Mouse (Mus musculus): ENCODE measurements around the gene Klhl33.
"Not testable (repeated sequence)": the region's sequence is repeated elsewhere in the genome, so short reads cannot be mapped to it uniquely, and the experiment has no call there.

The Klhl33 gene

DNA sequence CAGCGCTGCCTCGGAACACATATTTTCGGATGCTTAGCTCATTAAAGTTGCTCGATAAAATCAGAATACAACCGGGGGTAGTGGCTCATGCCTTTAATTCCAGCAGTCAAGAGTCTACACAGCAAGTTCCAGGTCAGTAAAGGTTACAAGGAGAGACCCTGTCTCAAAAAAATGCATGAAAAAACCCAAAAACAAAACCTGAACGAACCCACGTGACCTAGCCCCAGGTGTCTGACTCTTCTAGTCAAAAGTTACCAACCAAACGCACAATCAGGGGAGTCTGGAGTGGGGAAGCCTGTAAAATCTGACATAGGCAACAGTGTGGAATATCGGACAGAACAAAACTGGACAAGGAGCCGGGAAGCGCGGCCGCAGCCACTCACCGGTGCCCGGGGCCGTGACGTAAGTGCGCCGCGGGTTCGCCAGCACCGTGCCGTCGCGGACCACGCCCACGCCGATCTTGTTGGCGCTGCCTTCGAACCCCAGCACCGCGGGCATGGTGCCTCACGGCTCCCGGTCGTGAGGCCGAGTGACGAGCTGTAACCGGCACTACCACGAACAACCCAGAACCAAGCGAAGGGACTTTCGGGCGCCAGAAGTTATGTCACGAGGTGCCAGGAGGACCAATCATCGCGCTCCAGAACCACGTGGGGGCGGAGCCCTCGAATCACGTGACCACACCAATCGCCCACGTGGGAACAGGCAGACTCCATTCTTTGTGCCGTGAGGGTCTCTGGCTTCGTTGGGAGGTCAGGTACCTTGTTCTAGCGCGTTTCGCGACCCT is 27.2 kb upstream of the Klhl33 start, which contains the start of the genes Osgep and Apex1:
Osgep (minus strand) TSS at position 613 of the 784 bp plus-strand sequence.
Apex1 (plus strand) TSS at position 688 of the 784 bp plus-strand sequence.
- CTCF ChIA-PET = interaction anchor here in 1 of 4 experiments (1.2 kb wide), 1 partner anchor 20 kb away, joined by 3 read pairs; no protein-coding TSS in a partner anchor

GRCm38 (mm10) chr14:50923437-50923836 is 26.1 kb upstream of the Klhl33 start:
- CTCF ChIA-PET = interaction anchor here in 2 of 4 experiments (0.7 to 1.4 kb wide), 3 partner anchors 19 to 481 kb away, joined by 3 to 4 read pairs (median 3); no protein-coding TSS in a partner anchor
- POLR2A ChIA-PET = interaction anchor here in 3 of 4 experiments (0.5 to 12.2 kb wide), 27 partner anchors 9 to 960 kb away, joined by 3 to 159 read pairs (median 6); partner anchors contain the start of genes Ccnb1ip1 (in 2 of the 3), Parp2 (in 2 of the 3), Gm49342 (in 1 of the 3) and Pip4p1 (in 1 of the 3)

More for the DNA sequence above, 27.2 kb upstream of the Klhl33 start, which contains the start of the genes Osgep and Apex1:
- POLR2A ChIA-PET = interaction anchor here in 3 of 4 experiments (0.6 to 12.2 kb wide), 29 partner anchors 8 to 959 kb away, joined by 3 to 159 read pairs (median 6); partner anchors contain the start of genes Ccnb1ip1 (in 2 of the 3), Parp2 (in 2 of the 3), Gm49342 (in 1 of the 3) and Pip4p1 (in 1 of the 3)

DNA sequence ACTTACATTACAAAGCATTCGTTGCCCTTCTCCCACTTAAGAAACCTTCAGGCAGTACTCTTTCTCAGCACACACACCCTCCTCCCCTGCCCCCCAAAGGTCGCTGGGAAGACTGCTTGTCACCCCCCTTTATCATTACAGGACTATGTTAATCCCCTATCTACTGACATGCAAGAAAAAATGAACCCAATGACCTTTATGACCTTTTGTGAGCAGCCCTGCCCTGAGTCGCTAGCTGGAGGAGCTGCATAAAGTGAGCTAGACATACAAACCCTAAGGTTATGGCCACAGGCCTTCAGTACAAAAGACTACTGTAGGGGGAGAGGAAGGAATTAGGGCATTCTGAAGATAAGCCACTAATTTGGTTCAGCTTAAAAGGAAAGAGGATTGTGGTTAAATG is 14.0 kb upstream of the Klhl33 start:
- ChIA-PET CTCF (no interaction called here), POLR2A (interaction anchor here (0.6 to 8.2 kb wide), 13 partner anchors 8 to 115 kb away, joined by 3 to 159 read pairs (median 4); partner anchors contain the start of genes Pip4p1 (in 3 of the 4), Pnp (in 3 of the 4), Apex1 (in 2 of the 4) and Osgep (in 2 of the 4))

DNA sequence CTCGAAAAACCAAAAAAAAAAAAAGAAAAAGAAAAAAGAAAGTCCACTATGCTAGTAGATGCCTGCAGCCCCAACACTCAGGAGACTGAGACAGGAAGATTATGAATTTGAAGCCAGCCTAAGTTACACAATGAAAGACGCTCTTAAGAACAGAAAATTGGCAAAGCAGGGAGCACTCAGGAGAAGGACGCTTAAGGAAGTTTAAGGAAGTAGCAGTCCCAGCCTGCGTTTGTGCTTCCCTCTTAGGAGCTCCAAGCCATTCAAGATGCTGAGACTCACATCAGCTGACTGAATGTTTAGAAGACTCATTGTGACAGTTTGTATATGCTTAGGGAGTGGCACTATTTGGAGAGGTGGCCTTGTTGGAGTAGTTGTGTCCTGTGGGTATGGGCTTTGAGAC is 10.8 kb upstream of the Klhl33 start:
- CTCF ChIA-PET = interaction anchor here in 1 of 4 experiments (0.8 kb wide), 1 partner anchor 985 kb away, joined by 3 read pairs; no protein-coding TSS in a partner anchor
- POLR2A ChIA-PET = interaction anchor here in 1 of 4 experiments (1.3 to 1.9 kb wide), 2 partner anchors 21 to 27 kb away, joined by 3 to 4 read pairs; no protein-coding TSS in a partner anchor

GRCm38 (mm10) chr14:50905327-50905726 is 8.0 kb upstream of the Klhl33 start:
- POLR2A ChIA-PET = interaction anchor here in 2 of 4 experiments (1.1 to 3.5 kb wide), 11 partner anchors 8 to 132 kb away, joined by 3 to 24 read pairs (median 10); partner anchors contain the start of genes Pip4p1 (in 2 of the 2), Pnp (in 2 of the 2), Ccnb1ip1 (in 1 of the 2) and Parp2 (in 1 of the 2)

DNA sequence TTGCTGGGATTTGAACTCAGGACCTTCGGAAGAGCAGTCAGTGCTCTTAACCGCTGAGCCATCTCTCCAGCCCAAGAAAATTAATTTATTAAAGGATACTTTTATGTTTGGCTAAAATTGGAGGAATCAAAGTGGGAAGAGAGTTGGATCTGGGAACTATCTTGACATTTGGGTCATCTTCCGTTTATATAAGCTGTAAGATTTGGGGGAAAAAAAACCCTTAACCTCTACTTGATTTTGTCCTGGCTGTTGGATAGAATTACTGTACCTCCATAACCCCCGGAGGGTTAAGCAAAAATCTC is 7.5 kb upstream of the Klhl33 start:
- ChIA-PET CTCF (interaction anchor here in 3 of 4 experiments (1.0 to 2.2 kb wide), 13 partner anchors 8 to 336 kb away, joined by 3 to 9 read pairs (median 4); partner anchors contain the start of genes Apex1 (in 1 of the 3), Ccnb1ip1 (in 1 of the 3), Osgep (in 1 of the 3) and Parp2 (in 1 of the 3)), POLR2A (interaction anchor here (0.6 to 3.5 kb wide), 20 partner anchors 9 to 184 kb away, joined by 3 to 24 read pairs (median 4); partner anchors contain the start of genes Pip4p1 (in 2 of the 4), Pnp (in 2 of the 4), Ccnb1ip1 (in 1 of the 4) and Parp2 (in 1 of the 4))

More at GRCm38 (mm10) chr14:50905327-50905726, 8.0 kb upstream of the Klhl33 start:
- CTCF ChIA-PET = interaction anchor here in 2 of 4 experiments (1.2 to 1.9 kb wide), 3 partner anchors 84 to 335 kb away, joined by 3 to 4 read pairs (median 3); no protein-coding TSS in a partner anchor

DNA sequence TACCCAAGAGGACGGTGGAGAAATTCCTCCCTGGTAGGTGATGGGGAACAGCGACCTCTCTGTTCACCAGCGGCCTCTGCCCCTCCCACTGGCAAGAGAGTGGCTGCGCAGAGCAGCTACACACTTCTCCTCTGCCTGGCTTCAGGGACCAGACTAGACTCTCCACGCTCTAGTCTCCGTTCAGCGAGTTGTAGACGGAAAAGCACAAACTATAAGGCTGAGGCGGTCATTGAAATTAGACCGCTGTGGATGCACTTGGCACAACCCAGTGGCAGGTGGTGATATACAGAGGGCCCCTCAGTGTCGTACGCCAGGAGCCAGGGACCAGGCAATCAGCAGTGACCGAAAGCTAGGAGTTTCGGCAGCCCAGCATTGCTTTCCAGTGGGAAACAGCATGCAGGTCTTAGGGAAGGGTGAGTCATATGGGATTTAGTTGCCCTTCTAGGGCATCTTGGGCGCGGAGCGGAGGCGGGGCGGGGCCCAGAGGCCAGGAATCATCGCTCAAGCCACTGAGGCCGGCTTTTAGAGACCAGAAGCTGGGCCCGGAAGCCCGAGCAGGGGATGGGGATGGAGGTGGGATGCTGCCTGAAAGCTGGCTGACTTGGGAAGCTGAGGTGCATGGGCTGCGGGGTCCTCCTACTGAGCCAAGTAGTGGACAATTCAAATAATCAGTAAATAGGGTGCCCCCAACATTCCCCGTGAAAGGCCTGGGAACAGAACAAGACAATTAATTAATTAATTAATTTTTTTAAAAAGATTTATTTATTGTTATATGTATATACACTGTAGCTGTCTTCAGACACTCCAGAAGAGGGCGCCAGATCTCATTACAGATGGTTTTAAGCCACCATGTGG is 6.9 kb upstream of the Klhl33 start:
- POLR2A ChIA-PET = interaction anchor here (0.6 to 3.5 kb wide), 32 partner anchors 8 to 185 kb away, joined by 3 to 24 read pairs (median 4); partner anchors contain the start of genes Pip4p1 (in 2 of the 4), Pnp (in 2 of the 4), Apex1 (in 1 of the 4) and Ccnb1ip1 (in 1 of the 4)
- CTCF ChIA-PET = interaction anchor here (0.5 to 2.2 kb wide), 22 partner anchors 9 to 336 kb away, joined by 3 to 9 read pairs (median 4); partner anchors contain the start of genes Apex1 (in 1 of the 4), Ccnb1ip1 (in 1 of the 4), Osgep (in 1 of the 4) and Parp2 (in 1 of the 4)

DNA sequence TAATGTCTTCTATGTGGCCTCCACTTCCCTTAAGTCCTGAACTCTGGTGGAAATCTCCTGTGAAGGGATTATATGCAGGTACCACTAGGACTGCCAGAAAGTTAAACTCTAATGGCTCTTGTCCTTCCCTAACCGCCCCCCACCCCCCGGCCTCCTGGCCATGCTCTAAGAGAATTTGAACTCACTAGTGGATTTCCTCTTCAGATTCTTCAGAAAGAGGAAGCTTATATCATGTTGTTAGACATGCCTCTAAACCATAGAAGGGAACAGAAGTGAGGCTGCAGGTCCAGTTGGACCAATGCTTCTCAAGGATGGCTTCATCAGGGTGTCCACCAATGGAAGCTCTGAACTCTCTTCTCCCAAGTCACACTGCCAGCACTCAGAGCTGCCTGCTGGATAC is 685 bp upstream of the Klhl33 start:
- POLR2A ChIA-PET = interaction anchor here in 2 of 4 experiments (1.1 to 3.4 kb wide), 3 partner anchors 9 to 33 kb away, joined by 3 to 20 read pairs (median 4); partner anchors contain the start of genes Pip4p1 (in 1 of the 2) and Pnp (in 1 of the 2)
- CTCF ChIA-PET = not testable (repeated sequence)

GRCm38 (mm10) chr14:50896747-50897373 is 447 bp downstream of the Klhl33 start:
- ChIA-PET CTCF (interaction anchor here in 2 of 4 experiments (0.6 to 1.2 kb wide), 3 partner anchors 24 to 188 kb away, joined by 3 read pairs; no protein-coding TSS in a partner anchor), POLR2A (interaction anchor here in 2 of 4 experiments (0.9 to 3.4 kb wide), 8 partner anchors 8 to 41 kb away, joined by 3 to 20 read pairs (median 4); partner anchors contain the start of genes Apex1 (in 1 of the 2), Osgep (in 1 of the 2), Pip4p1 (in 1 of the 2) and Pnp (in 1 of the 2))

- CTCF ChIA-PET = interaction anchor here in 2 of 4 experiments (1.1 to 2.3 kb wide), 3 partner anchors 8 to 32 kb away, joined by 3 to 7 read pairs (median 3); no protein-coding TSS in a partner anchor
- POLR2A ChIA-PET = interaction anchor here in 2 of 4 experiments (0.7 to 3.4 kb wide), 11 partner anchors 8 to 42 kb away, joined by 3 to 20 read pairs (median 4); partner anchors contain the start of genes Pip4p1 (in 2 of the 2), Pnp (in 2 of the 2), Apex1 (in 1 of the 2) and Osgep (in 1 of the 2)
These were observed 1.1 kb downstream of the Klhl33 start for GRCm38 (mm10) chr14:50895985-50896746.

DNA sequence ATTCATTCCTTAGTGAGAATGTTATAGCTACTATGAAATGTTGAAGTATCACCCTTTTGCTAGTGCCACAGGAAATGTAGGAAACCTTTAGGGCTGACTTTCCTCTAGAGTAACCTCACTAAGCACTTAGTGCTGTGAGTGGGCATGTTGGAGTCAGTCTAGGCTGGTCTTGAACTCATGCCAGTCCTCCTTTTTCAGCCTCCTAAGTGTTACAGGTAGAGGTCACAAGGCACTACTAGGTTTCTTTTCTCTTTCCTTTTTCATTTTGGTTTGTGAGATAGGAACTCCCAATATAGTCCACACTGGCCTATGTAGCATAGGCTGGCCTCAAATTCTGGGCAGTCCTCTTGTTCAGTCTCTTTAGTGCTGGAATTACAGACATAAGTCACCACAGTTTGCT is 1.9 kb downstream of the Klhl33 start:
- CTCF ChIA-PET = interaction anchor here in 1 of 4 experiments (2.3 kb wide), 1 partner anchor 8 kb away, joined by 7 read pairs; no protein-coding TSS in a partner anchor
- POLR2A ChIA-PET = interaction anchor here in 2 of 4 experiments (0.9 to 3.4 kb wide), 7 partner anchors 9 to 36 kb away, joined by 3 to 20 read pairs (median 4); partner anchors contain the start of genes Pip4p1 (in 2 of the 2), Pnp (in 2 of the 2), Apex1 (in 1 of the 2) and Osgep (in 1 of the 2)

- POLR2A ChIA-PET = interaction anchor here (0.5 to 2.6 kb wide), 8 partner anchors 10 to 172 kb away, joined by 3 to 10 read pairs (median 4); partner anchors contain the start of genes Pip4p1 (in 1 of the 4) and Pnp (in 1 of the 4)
- CTCF ChIA-PET = interaction anchor here in 3 of 4 experiments (0.6 to 2.3 kb wide), 4 partner anchors 11 to 93 kb away, joined by 3 to 9 read pairs (median 4); no protein-coding TSS in a partner anchor
These were observed 4.5 kb downstream of the Klhl33 start for GRCm38 (mm10) chr14:50892541-50893459.

GRCm38 (mm10) chr14:50892091-50892490 is 5.2 kb downstream of the Klhl33 start:
- POLR2A ChIA-PET = interaction anchor here in 2 of 4 experiments (1.2 to 2.6 kb wide), 7 partner anchors 12 to 62 kb away, joined by 3 to 10 read pairs (median 6); partner anchors contain the start of genes Apex1 (in 1 of the 2), Osgep (in 1 of the 2), Pip4p1 (in 1 of the 2) and Pnp (in 1 of the 2)
- CTCF ChIA-PET = interaction anchor here in 3 of 4 experiments (0.6 to 2.3 kb wide), 3 partner anchors 12 to 1494 kb away, joined by 3 to 9 read pairs (median 3); no protein-coding TSS in a partner anchor

DNA sequence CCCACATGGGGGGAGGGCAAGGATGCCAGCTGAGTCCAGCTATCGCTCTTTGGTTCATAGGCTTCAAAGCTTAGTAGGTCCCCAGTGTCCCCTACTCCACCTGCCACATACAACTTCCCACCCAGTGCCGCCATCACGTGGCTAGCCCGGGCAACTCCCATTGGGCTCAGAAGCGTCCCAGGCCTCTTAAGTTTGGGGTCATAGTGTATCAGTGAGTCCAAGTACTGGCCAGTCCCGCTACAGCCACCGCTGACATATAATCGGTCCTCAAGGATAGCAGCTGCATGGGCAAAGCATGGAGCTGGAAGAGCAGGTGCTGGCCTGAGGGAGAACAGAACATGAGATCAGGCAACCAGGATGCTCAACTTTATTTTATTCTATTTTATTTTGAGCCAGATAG is 5.7 kb downstream of the Klhl33 start:
- CTCF ChIA-PET = interaction anchor here in 2 of 4 experiments (0.5 to 2.3 kb wide), 3 partner anchors 12 to 1494 kb away, joined by 3 to 9 read pairs (median 5); no protein-coding TSS in a partner anchor
- POLR2A ChIA-PET = interaction anchor here in 2 of 4 experiments (1.2 to 2.6 kb wide), 6 partner anchors 12 to 61 kb away, joined by 3 to 10 read pairs (median 6); partner anchors contain the start of genes Apex1 (in 1 of the 2), Osgep (in 1 of the 2), Pip4p1 (in 1 of the 2) and Pnp (in 1 of the 2)
